Mouse (Mus musculus) liver, adult 2 months (tissue): ENCODE measurements around the gene Olfr1200.

Experiments
- CTCF ChIP-seq: fragments of 200-500 bp; IDR thresholded peaks from 2 replicates; pipeline ENCODE4 v1.5.1; 2011; ENCODE audit warnings: low read depth, low read length, control low read depth
- POLR2A ChIP-seq: fragments of 200-500 bp; IDR thresholded peaks from 2 replicates; pipeline ENCODE4 v1.6.1; 2011; ENCODE audit warnings: low read length, control low read depth; ENCODE audit not compliant: insufficient read depth; ENCODE audit errors: extremely low read depth

GRCm38 (mm10) chr2:88760369-88760768 is 9.9 kb downstream of the Olfr1200 start, which contains the start of gene Olfr1199:
- no peak for TF ChIP-seq CTCF
- no peak for TF ChIP-seq POLR2A
